Mouse (Mus musculus) adrenal gland, adult (tissue): Measurements from ENCODE around the gene Setd5.

Experiments
- DNase-seq, 2 experiments: peaks; one replicate each; pipeline ENCODE4 v3.0.0; 2022 to 2023; ENCODE audit warnings: low spot score in 1 of 2; ENCODE audit not compliant: inconsistent age in 2 of 2

Gene Setd5

DNA sequence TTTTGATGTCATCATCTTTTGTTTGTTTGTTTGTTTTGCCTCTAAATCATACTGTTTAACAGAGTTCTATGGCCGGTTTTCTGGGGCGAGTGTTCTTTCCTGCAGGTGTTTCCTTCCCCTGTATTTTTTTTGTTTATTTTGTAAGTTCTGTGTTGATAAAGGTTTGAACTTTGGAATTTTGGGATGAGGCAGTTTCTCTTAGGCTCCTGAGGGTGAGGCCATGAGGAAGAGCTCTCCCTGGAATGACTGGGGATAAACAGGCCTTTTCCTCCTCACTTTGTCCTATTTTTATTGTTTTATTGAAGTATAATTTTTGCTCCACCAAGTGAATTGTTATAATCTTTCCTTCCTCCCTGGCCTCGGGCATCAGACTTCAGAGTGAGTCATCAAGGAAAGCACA lies 24.2 kb upstream of the Setd5 start:
- no peak for DNase-seq

DNA sequence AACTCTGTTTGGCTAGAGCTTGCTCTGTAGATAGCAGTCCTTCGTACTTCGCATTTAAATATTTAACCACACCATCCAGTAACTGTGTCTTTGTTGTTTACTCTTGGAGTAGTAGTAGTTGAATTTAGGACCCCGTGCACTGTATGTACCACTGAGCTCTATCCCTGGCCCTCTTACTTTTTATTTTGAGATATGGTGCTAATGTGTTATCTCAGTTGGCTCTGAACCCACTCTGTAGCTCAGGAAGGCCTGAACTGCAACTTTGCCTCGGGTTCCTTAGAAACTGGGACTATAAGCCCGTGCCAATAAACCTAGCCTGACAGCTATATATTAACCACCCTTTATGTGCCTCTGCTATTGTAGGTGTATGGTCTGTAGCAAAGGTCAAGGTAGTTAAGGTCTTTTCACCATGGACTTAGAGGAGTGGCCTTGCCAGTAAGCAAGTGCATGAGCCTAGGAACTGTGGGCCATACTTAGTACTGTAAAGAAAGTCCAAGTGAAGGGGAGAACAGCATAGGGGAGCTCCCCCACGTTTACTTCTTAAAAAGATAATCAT lies 22.5 kb upstream of the Setd5 start:
- no peak for DNase-seq

GRCm38 (mm10) chr6:113060892-113061563 lies 16.1 kb upstream of the Setd5 start:
- DNase-seq = no peak

- DNase-seq = peak in 1 of 2 experiments; percentile 79
Observed at GRCm38 (mm10) chr6:113062253-113062652, 14.9 kb upstream of the Setd5 start.

- no peak for DNase-seq
Observed at GRCm38 (mm10) chr6:113063363-113063762, 13.8 kb upstream of the Setd5 start.

- no peak for DNase-seq
Observed at GRCm38 (mm10) chr6:113065186-113065585, 12.0 kb upstream of the Setd5 start.

DNA sequence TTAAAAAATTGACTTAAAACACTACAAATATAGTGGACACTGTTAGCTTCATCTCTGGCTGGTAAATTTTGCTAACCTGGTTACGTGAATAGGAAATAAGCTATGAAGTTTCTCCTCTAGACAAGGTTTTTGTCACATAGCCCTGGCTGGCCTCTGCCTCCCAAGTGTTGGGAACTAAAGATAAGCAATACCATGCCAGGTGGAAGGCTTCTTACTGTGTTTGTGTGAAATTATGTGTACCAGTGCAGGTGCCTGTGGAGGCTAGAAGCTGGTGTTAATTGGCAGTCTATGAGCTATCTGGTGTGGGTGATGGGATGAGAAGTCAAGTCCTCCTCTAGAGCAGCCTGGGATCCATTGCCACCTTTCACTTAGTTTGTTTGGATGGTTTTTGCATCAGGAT lies 8.0 kb upstream of the Setd5 start:
- no peak for DNase-seq

GRCm38 (mm10) chr6:113075261-113075660 lies 1.9 kb upstream of the Setd5 start:
- DNase-seq = peak in 1 of 2 experiments; percentile 74

GRCm38 (mm10) chr6:113076012-113076685 lies 1.0 kb upstream of the Setd5 start:
- peak; percentile 98 to 99 for DNase-seq

GRCm38 (mm10) chr6:113077569-113078030 lies 435 bp downstream of the Setd5 start:
- DNase-seq = no peak

- peak; percentile 63 to 89 for DNase-seq
Observed at GRCm38 (mm10) chr6:113078031-113078721, 1.0 kb downstream of the Setd5 start.

DNA sequence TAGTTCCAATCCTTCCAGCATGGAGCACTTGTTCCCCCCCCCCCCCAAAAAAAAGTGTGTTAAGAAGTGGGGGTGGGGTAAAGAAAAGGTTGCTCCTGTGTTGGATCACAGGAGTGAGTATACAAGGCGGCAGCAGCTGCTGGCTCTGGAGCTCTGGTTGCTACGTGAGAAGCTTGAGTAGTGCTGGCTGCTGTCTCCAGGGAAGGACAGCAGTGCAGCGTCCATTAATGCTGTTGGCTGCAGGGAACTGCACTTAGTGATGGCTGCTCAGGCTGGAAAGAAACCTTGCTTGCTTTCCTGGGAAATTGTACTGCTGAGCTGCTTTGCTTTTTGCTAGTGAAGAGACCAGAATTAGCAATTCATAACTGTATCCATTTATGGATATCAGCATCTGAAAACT lies 2.3 kb downstream of the Setd5 start:
- peak; percentile 43 to 76 for DNase-seq

GRCm38 (mm10) chr6:113082229-113082628 lies 5.1 kb downstream of the Setd5 start:
- DNase-seq = peak in 1 of 2 experiments; percentile 67

DNA sequence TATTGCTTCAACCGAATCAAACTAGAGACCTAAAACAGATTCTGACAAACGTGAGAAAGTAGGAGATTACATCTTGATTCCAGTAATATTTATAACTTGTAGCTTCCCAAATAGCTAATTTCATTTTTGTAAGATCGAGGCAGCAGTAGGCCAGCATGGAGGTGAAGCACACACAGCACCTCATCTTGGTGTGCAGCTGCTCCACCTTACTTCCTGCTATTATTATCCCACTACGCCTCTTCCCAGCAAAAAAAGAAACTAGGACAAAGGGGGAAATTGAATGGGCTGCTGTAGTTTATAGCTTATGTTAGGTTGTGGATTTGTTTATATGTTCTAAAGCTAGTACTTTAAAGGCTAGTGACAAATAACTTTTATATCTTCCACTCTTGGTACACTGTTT lies 7.4 kb downstream of the Setd5 start:
- no peak for DNase-seq

DNA sequence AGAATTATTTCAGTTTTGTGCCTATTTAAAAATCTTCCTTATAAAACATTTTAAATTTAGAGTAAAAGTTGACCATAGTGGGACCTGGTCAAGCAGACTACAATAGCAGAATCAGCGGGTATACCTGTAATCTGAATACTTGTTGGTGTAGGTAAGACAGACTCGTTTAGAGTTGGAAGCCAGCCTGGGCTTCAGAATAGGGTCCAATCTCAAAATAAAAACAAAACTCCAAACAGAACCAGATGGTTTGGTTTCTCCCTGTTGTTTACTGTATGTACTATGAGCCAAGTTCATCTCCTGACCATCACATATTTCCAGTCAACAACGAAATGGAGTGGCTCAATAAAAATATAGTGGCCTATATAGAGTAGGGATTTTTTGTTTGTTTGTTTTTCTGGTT lies 16.0 kb downstream of the Setd5 start:
- DNase-seq = no peak

- no peak for DNase-seq
Observed at GRCm38 (mm10) chr6:113095547-113095946, 18.4 kb downstream of the Setd5 start.

DNA sequence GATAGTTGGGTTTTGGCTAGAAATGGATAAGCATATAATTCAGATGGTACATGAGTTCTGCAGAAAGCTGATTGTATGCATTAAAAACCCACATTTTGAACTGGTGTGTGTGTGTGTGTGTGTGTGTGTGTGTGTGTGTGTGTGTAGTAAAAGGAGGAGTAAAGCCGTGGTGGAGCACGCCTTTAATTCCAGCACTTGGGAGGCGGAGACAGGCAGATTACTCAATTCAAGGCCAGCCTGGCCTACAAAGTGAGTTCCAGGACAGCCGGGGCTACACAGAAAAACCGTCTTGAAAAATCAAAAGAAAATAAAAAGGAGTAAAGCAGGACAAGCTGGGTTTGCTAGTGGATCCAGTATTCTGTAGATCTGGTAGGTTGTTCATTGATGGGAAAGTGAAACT lies 20.5 kb downstream of the Setd5 start:
- DNase-seq = peak in 1 of 2 experiments; percentile 83

- DNase-seq = peak; percentile 93 to 98
Observed at GRCm38 (mm10) chr6:113099640-113100289, 22.6 kb downstream of the Setd5 start.

GRCm38 (mm10) chr6:113102541-113102940 lies 25.4 kb downstream of the Setd5 start:
- peak in 1 of 2 experiments; percentile 47 for DNase-seq

DNA sequence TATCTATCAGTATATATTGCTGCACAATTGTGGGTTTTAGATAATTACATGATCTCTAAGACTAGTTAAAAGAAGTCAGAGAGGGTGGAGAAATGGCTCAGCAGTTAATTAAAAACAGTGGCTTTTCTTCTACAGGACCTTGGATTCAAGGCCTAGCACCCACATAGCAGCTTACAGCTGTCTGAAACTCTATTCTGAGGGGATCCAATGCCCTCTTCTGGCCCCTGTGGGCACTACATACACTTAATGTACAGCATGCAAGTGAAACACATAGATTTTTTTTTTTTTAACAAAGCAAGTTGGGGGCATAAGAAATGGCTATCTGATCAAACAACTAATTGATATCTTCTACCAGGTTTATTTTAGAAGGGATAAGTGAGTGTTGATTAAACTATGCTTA lies 26.6 kb downstream of the Setd5 start:
- DNase-seq = peak; percentile 74 to 91

- DNase-seq = peak; percentile 25 to 70
Observed at GRCm38 (mm10) chr6:113109378-113109777, 32.2 kb downstream of the Setd5 start.
